Mouse (Mus musculus) inflammation-experienced regulatory T-cells (primary cell): ENCODE results near the gene Cxcl2. TPM values are rescaled to one million over a fixed set of nuclear protein-coding genes. Genes with fewer than 3 reads are reported as not detected.

Experiments used
- polyA plus RNA-seq, 2 experiments: library from polyadenylated mRNA; unstranded; fragments of 100-300 nt; shearing (Covaris generic); gene quantifications; one replicate each; pipeline ENCODE4 v1.2.1; 2017

Cxcl2 gene
- polyA plus RNA-seq = 1 to 10 TPM in 1 of 2 experiments, not detected in 1; 2.8 TPM

DNA sequence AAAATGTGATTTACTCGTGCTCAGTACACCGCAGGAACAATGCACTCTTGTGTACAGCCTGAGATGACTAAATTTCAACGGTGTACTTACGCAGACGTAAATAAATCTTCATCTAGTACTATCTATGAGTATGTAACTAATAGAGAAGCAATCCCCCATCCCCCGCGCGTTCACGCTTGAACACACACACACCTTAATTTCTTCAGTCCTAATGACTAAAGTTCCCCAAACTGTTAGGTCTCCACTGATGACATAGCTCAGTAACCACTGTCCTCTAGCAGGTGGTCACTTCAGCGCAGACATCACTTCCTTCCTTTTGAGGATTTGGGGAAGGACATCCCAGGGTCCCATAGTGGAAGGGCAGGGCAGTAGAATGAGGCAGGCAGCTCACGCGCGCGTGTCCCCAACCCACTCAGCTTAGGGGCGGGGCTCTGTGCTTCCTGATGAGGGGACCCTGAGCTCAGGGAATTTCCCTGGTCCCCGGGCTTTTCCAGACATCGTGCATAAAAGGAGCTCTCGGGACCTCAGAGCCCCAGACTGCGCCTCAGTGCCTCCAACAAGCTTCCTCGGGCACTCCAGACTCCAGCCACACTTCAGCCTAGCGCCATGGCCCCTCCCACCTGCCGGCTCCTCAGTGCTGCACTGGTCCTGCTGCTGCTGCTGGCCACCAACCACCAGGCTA is at the start of gene Cxcl2:
Gene Cxcl2, plus strand, starts transcription at position 533 of the 682 bp plus-strand sequence.

DNA sequence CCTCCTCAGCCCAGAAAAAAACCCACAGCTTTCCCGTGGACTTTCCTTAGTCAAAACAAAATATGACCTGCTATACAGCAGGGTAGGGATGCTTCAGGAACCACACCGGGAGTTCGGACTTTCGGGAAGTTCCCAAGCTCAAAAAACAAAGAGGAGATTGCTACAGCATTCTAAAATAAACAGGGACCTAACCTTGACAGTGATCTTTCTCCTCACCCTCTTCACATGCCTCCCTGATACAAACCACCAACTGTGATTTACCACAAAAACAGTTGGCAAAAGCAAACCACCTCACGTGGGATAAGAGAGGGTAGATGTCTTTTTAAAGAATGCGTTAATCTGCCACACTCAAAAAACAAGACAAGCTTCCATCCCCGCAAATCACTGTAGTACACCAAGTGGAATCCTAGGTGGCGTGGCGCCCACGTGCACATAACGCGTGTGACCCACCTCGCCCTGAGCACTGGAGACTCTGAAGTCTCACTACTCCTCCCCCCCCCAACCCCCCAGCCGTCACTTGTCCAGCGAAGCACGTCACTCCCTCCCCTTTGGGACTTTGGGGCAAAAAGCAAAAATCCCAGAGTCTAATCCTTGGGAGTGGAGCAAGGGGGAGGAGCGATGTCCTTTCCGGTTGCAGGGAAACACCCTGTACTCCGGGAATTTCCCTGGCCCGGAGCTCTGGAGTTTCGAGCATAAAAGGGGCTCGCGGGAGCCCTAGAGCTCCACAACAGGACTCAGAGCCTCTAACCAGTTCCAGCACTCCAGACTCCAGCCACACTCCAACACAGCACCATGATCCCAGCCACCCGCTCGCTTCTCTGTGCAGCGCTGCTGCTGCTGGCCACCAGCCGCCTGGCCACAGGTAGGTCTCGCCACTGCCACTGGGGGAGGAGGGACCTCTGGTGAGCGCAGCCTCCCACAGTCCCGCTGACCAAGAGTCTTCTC is 12.9 kb upstream of the Cxcl2 start, which contains the start of gene Cxcl1:
Gene Cxcl1, plus strand, starts transcription at position 723 of the 945 bp plus-strand sequence.

DNA sequence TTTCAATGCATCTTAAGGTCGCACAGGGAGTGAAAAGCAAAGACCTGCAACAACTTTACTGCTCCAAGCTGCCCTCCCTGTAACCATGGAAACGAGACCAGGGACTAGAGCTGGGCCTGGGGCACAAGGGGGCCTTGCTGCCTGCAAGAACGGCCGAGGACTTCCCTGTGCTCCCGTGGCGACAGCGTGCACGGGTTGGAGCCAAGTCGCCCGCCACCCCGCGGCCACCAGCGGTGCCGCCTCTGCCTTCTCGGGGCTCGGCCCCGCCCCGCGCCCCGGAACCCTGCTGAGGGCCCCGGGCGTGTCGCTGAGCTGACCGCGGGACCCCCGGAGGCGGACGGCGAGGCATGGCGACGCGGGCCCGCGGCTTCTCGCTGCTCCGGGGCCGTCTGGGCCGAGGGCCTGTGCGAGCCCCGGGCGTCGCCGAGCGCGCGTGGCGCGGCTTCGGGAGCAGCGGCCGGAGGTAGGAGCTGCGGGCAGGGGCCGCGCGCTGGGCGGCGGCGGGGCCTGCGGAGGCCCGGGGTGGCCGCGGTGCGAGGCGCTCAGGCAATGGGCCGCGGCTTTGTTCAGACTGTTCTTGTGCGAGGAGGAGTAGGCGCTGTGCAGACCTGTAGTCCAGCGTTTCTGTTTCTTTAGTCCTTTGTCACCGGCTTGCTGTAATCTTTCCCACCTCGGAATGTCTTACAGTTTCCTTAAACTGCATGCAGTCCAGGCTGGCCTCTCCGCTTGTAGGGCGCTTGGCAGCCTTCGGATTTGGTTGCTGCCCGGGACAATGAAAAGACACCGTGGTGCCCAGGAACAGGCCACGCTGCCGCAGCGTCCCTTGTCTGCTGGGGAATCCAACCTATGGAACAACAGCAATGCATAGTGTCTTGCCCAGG is 27.5 kb downstream of the Cxcl2 start, which contains the start of gene Mthfd2l:
Gene Mthfd2l, plus strand, starts transcription at position 147 of the 881 bp plus-strand sequence.

Other genes with a start within 250 kb of the Cxcl2 start
- gene Cxcl5, start 144.5 kb upstream of the Cxcl2 start, polyA plus RNA-seq = not detected
- not detected for gene Ppbp, start 135.4 kb upstream of the Cxcl2 start, polyA plus RNA-seq
- 1 to 10 TPM in 1 of 2 experiments, under 1 TPM in 1; 0.39 to 2.1 TPM for gene Pf4, start 131.4 kb upstream of the Cxcl2 start, polyA plus RNA-seq
- under 1 TPM in 1 of 2 experiments, not detected in 1; 0.42 TPM for gene Cxcl3, start 117.8 kb upstream of the Cxcl2 start, polyA plus RNA-seq
- not detected for gene Cxcl15, start 109.3 kb upstream of the Cxcl2 start, polyA plus RNA-seq
- under 1 TPM; 0.24 to 0.80 TPM for gene Cxcl1, start 12.6 kb upstream of the Cxcl2 start, polyA plus RNA-seq
- gene Mthfd2l, start 27.2 kb downstream of the Cxcl2 start, polyA plus RNA-seq = 10 to 100 TPM; 13.3 to 15.0 TPM
- not detected for gene Epgn, start 123.6 kb downstream of the Cxcl2 start, polyA plus RNA-seq
- under 1 TPM in 1 of 2 experiments, not detected in 1; 0.16 TPM for gene Ereg, start 170.8 kb downstream of the Cxcl2 start, polyA plus RNA-seq
- 10 to 100 TPM in 1 of 2 experiments, 1 to 10 TPM in 1; 3.5 to 10.3 TPM for gene Areg, start 235.7 kb downstream of the Cxcl2 start, polyA plus RNA-seq